Mouse (Mus musculus): ENCODE measurements around the gene Mfap2. TPM values are rescaled to one million over a fixed set of nuclear protein-coding genes. Genes with fewer than 3 reads are reported as not detected.

Mfap2 gene
- polyA plus RNA-seq, 1 experiment: 0.08 TPM

- H3K27me3 ChIP-seq (ENCODE audit: control insufficient read depth): no peaks in the 10 kb centered on the region
- no peaks in the 10 kb centered on the region for H3K9me3 ChIP-seq (ENCODE audit: control insufficient read depth, low read length)
- no peaks in the 10 kb centered on the region for H3K36me3 ChIP-seq (ENCODE audit: control insufficient read depth)
- TF ChIP-seq TAL1 (IDR thresholded peaks at IDR 0.05; ENCODE audit: low read length): no peak
- no peak for TF ChIP-seq GATA1 (IDR thresholded peaks at IDR 0.05; ENCODE audit: low read length)
- H3K4me1 ChIP-seq (ENCODE audit: control insufficient read depth): peaks cover 18% of the 10 kb centered on the region
- H3K4me3 ChIP-seq (replicated peaks): no peak overlapping the region
Observed at GRCm38 (mm10) chr4:141056970-141057369, 46.8 kb downstream of the Mfap2 start.

GRCm38 (mm10) chr4:141058835-141059234, 48.6 kb downstream of the Mfap2 start:
- peaks cover 18% of the 10 kb centered on the region for H3K4me1 ChIP-seq (ENCODE audit: control insufficient read depth)
- no peaks in the 10 kb centered on the region for H3K27me3 ChIP-seq (ENCODE audit: control insufficient read depth)
- H3K36me3 ChIP-seq (ENCODE audit: control insufficient read depth): peaks cover 4% of the 10 kb centered on the region
- no peak for TF ChIP-seq GATA1 (IDR thresholded peaks at IDR 0.05; ENCODE audit: low read length)
- no peak for TF ChIP-seq TAL1 (IDR thresholded peaks at IDR 0.05; ENCODE audit: low read length)
- no peaks in the 10 kb centered on the region for H3K9me3 ChIP-seq (ENCODE audit: control insufficient read depth, low read length)
- H3K4me3 ChIP-seq (replicated peaks): no peak overlapping the region

GRCm38 (mm10) chr4:141059616-141060425, 49.6 kb downstream of the Mfap2 start:
- Histone ChIP-seq H3K27me3 (ENCODE audit: control insufficient read depth) (no peaks in the 10 kb centered on the region), H3K36me3 (ENCODE audit: control insufficient read depth) (peaks cover 11% of the 10 kb centered on the region), H3K4me1 (ENCODE audit: control insufficient read depth) (peaks cover 19% of the 10 kb centered on the region), H3K4me3 (replicated peaks) (peak overlapping the region; percentile 88), H3K9me3 (ENCODE audit: control insufficient read depth, low read length) (no peaks in the 10 kb centered on the region)
- TF ChIP-seq TAL1 (IDR thresholded peaks at IDR 0.05; ENCODE audit: low read length) (no peak), GATA1 (IDR thresholded peaks at IDR 0.05; ENCODE audit: low read length) (no peak)

- Histone ChIP-seq H3K36me3 (ENCODE audit: control insufficient read depth) (peaks cover 19% of the 10 kb centered on the region), H3K4me3 (replicated peaks) (peak within 1 kb of the TSS; percentile 88), H3K27me3 (ENCODE audit: control insufficient read depth) (no peaks in the 10 kb centered on the region), H3K4me1 (ENCODE audit: control insufficient read depth) (peaks cover 23% of the 10 kb centered on the region), H3K9me3 (ENCODE audit: control insufficient read depth, low read length) (no peaks in the 10 kb centered on the region)
- TF ChIP-seq GATA1 (IDR thresholded peaks at IDR 0.05; ENCODE audit: low read length): no peak
- TF ChIP-seq TAL1 (IDR thresholded peaks at IDR 0.05; ENCODE audit: low read length): no peak
Observed at GRCm38 (mm10) chr4:141060426-141061301, 50.4 kb downstream of the Mfap2 start, which contains the start of gene Crocc. TSS of gene Crocc (minus strand) at chr4:141060550.

GRCm38 (mm10) chr4:141064104-141064659, 54.0 kb downstream of the Mfap2 start:
- Histone ChIP-seq H3K27me3 (ENCODE audit: control insufficient read depth) (no peaks in the 10 kb centered on the region), H3K4me3 (replicated peaks) (no peak overlapping the region), H3K9me3 (ENCODE audit: control insufficient read depth, low read length) (no peaks in the 10 kb centered on the region), H3K4me1 (ENCODE audit: control insufficient read depth) (peaks cover 39% of the 10 kb centered on the region), H3K36me3 (ENCODE audit: control insufficient read depth) (peaks cover 54% of the 10 kb centered on the region)
- TF ChIP-seq TAL1 (IDR thresholded peaks at IDR 0.05; ENCODE audit: low read length) (no peak), GATA1 (IDR thresholded peaks at IDR 0.05; ENCODE audit: low read length) (no peak)

GRCm38 (mm10) chr4:141065123-141065522, 54.9 kb downstream of the Mfap2 start:
- Histone ChIP-seq H3K36me3 (ENCODE audit: control insufficient read depth) (peaks cover 64% of the 10 kb centered on the region), H3K27me3 (ENCODE audit: control insufficient read depth) (no peaks in the 10 kb centered on the region), H3K4me3 (replicated peaks) (no peak overlapping the region), H3K4me1 (ENCODE audit: control insufficient read depth) (peaks cover 42% of the 10 kb centered on the region), H3K9me3 (ENCODE audit: control insufficient read depth, low read length) (no peaks in the 10 kb centered on the region)
- no peak for TF ChIP-seq TAL1 (IDR thresholded peaks at IDR 0.05; ENCODE audit: low read length)
- no peak for TF ChIP-seq GATA1 (IDR thresholded peaks at IDR 0.05; ENCODE audit: low read length)

Other genes starting within 250 kb of the Mfap2 start
- 0.88 TPM in 1 of 2 replicates, not detected in the other for gene Padi4, start 236.2 kb upstream of the Mfap2 start, polyA plus RNA-seq (2012)
- 0.02 TPM in 1 of 2 replicates, not detected in the other for gene Padi3, start 199.8 kb upstream of the Mfap2 start, polyA plus RNA-seq (2012)
- gene Padi1, start 164.6 kb upstream of the Mfap2 start, polyA plus RNA-seq (2012): 0.01 TPM in 1 of 2 replicates, not detected in the other
- 2.4 and 2.6 TPM in 2 replicates for gene Padi2, start 104.1 kb upstream of the Mfap2 start, polyA plus RNA-seq (2012)
- 9.3 and 10.1 TPM in 2 replicates for gene Sdhb, start 49.2 kb upstream of the Mfap2 start, polyA plus RNA-seq (2012)
- 1.1 and 1.5 TPM in 2 replicates for gene Atp13a2, start 23.5 kb upstream of the Mfap2 start, polyA plus RNA-seq (2012)
- gene Crocc, start 50.1 kb downstream of the Mfap2 start, polyA plus RNA-seq (2012): 0.49 and 0.50 TPM in 2 replicates
- gene Necap2, start 67.9 kb downstream of the Mfap2 start, polyA plus RNA-seq (2012): 22.6 and 25.4 TPM in 2 replicates
- not detected in 2 replicates for gene Spata21, start 77.9 kb downstream of the Mfap2 start, polyA plus RNA-seq (2012)
- 10.7 and 11.2 TPM in 2 replicates for gene Szrd1, start 129.4 kb downstream of the Mfap2 start, polyA plus RNA-seq (2012)
- 6.2 and 6.5 TPM in 2 replicates for gene Fbxo42, start 137.5 kb downstream of the Mfap2 start, polyA plus RNA-seq (2012)
- not detected in 2 replicates for gene Rsg1, start 203.5 kb downstream of the Mfap2 start, polyA plus RNA-seq (2012)
- gene Arhgef19, start 229.1 kb downstream of the Mfap2 start, polyA plus RNA-seq (2012): 0.08 and 0.12 TPM in 2 replicates

Measured in erythroblast, embryonic 14.5 days (primary cell).